Mouse (Mus musculus) neural tube, embryonic 11.5 days (tissue): ENCODE measurements around the gene Copg2. TPM values are rescaled to one million over a fixed set of nuclear protein-coding genes. Genes with fewer than 3 reads are reported as not detected.

ENCODE experiments used
- ATAC-seq: fragments of 200-750 bp; cut with Nextera tagmentation; 2 replicates; pipeline ENCODE4 v1.8.0; 2017; ENCODE audit warnings: moderate number of reproducible peaks, mild to moderate bottlenecking, moderate TSS enrichment, moderate library complexity; ENCODE audit not compliant: insufficient read depth, low FRiP score, low TSS enrichment
- DNase-seq: peaks from one replicate; pipeline ENCODE4 v3.0.0-alpha.2; 2015; ENCODE audit warnings: low spot score
- H3K27ac ChIP-seq: fragments of 300-500 bp; sonication (generic); 2 replicates; pipeline ENCODE4 v1.5.1; 2014; ENCODE audit warnings: low read depth, mild to moderate bottlenecking, low read length
- H3K27me3 ChIP-seq: fragments of 300-500 bp; sonication (generic); 2 replicates; pipeline ENCODE4 v1.6.1; 2014; ENCODE audit warnings: mild to moderate bottlenecking, low read length, mixed read lengths; ENCODE audit not compliant: control insufficient read depth, insufficient read depth
- H3K36me3 ChIP-seq: fragments of 300-500 bp; sonication (generic); 2 replicates; pipeline ENCODE4 v1.6.1; 2014; ENCODE audit warnings: mild to moderate bottlenecking, low read length, moderate library complexity, mixed read lengths; ENCODE audit not compliant: control insufficient read depth, insufficient read depth
- H3K4me1 ChIP-seq: fragments of 300-500 bp; sonication (generic); 2 replicates; pipeline ENCODE4 v1.6.1; 2014; ENCODE audit warnings: low read length, mixed read lengths; ENCODE audit not compliant: control insufficient read depth, insufficient read depth
- H3K4me2 ChIP-seq: fragments of 300-500 bp; sonication (generic); 2 replicates; pipeline ENCODE4 v1.6.1; 2014; ENCODE audit warnings: low read depth, mild to moderate bottlenecking, moderate library complexity
- H3K4me3 ChIP-seq: fragments of 300-500 bp; sonication (generic); 2 replicates; pipeline ENCODE4 v1.5.1; 2014; ENCODE audit warnings: low read depth, low read length
- H3K9ac ChIP-seq: fragments of 300-500 bp; sonication (generic); 2 replicates; pipeline ENCODE4 v1.6.1; 2014; ENCODE audit warnings: mild to moderate bottlenecking, low read length
- H3K9me3 ChIP-seq: fragments of 300-500 bp; sonication (generic); 2 replicates; pipeline ENCODE4 v1.6.1; 2016; ENCODE audit warnings: low read length; ENCODE audit not compliant: control insufficient read depth
- WGBS: fragments of 180-500 bp; shearing (Covaris S2); extraction: QIAGEN DNeasy Blood & Tissue Kit; methylation state at CpG from one replicate; pipeline ENCODE4 v1.1.7; 2014; 5-methylcytosine and 5-hydroxymethylcytosine counted together
- polyA plus RNA-seq: library from polyadenylated mRNA; unstranded; fragments of >200 nt; fragmentation: Nextera tagmentation; extraction: Ambion mirVana; gene quantifications from 2 replicates; pipeline ENCODE4 v1.2.1, GENCODE M21; 2014

Gene Copg2
- 38.2 and 43.6 TPM in 2 replicates for polyA plus RNA-seq

DNA sequence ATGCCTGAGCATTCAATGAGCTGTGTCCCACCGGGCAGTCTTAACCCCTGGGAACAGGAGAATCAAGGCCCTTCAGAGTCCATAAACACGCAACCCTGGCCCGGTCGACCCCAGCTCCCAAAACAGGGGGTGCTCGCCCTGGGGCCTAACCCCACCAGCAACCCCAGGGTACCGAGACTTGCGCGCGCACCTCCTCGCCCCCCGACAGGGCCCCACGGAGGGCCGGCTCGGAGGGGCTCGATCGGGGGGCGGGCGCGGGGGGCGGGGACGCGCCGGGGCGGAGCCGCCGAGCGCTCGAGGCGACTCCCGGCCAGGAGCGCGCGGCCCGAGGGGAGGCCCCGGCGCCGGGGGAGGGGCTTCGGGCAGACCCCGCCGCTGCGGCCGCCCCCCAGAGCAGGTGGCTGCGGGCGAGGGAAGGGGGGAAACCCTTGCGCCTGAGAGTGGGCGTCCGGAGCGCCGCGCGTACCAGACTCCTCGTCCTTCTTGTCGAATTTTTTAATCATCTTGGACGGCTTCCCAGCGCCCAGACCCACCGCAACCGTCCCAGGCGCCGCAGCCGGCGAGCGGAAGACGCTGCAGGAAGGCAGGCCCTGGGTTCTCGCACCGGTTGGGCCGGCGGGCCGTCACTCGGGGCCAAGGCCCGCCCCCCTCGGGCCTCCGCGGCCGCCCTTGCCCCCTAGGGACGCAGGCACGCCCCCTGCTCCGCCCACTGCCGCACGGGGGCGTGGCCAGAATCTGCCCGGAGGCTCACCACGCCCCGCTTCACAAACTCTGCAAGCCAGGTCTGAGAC lies at the start of gene Copg2:
Gene Copg2 (minus strand): TSS at position 600 of the 791 bp plus-strand sequence.
- Histone ChIP-seq H3K4me1 (no peaks in the 10 kb centered on the region), H3K36me3 (no peaks in the 10 kb centered on the region), H3K4me2 (peak within 1 kb of the TSS; percentile 55), H3K27ac (peak within 1 kb of the TSS; percentile 95), H3K9me3 (no peaks in the 10 kb centered on the region), H3K9ac (peak within 1 kb of the TSS; percentile 80), H3K27me3 (no peaks in the 10 kb centered on the region), H3K4me3 (peak within 1 kb of the TSS; percentile 71)
- whole genome bisulfite sequencing = under 1% methylated on average over 61 of the region's 83 CpGs
- ATAC-seq (peak; percentile 97), DNase-seq (peak; percentile 98)

DNA sequence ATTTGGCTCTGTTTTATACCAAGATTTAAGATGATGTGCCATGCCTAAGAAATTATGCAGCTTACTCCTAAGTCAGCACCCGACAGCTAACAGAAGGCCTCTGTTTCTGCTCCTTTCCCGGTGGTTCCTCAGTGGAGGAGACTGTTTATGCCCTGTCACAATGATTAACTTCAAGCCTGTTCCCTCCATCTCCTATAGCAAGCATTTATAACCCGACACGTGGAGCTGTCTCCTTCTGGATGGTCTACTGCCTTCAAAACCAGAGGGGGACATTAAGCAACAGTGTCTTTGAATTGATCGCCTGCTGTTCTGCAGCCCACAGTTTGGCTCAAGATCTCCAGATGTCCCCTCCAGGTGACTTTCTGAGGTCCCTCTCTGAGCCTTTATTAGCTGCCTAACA lies 42.7 kb upstream of the Copg2 start:
- Histone ChIP-seq H3K4me3 (no peak overlapping the region), H3K9ac (no peak overlapping the region), H3K36me3 (no peaks in the 10 kb centered on the region), H3K4me2 (no peak overlapping the region), H3K4me1 (no peaks in the 10 kb centered on the region), H3K9me3 (no peaks in the 10 kb centered on the region), H3K27ac (no peak overlapping the region), H3K27me3 (no peaks in the 10 kb centered on the region)
- DNase-seq (no peak), ATAC-seq (no peak)
- WGBS = 48% methylated on average over 5 of the region's 5 CpGs

DNA sequence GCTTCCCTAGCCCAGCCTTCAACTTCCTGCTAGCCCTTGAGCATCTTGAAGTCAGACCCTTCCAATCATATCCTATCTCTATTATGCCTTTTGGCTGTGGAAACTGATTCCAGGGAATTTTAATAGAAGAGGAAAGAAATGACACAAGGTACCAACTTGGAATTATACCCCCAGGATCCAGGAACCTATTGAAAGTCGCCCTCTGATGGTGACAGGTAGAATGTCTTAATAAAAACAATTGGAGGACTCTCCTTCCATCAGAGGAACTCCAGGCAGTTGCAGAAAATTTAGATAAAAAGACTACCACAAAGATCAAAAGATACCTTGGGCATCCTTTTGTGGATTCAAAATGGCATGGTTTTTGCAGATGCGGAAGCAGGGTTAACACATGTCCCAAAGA lies 26.2 kb upstream of the Copg2 start:
- H3K9me3 ChIP-seq = no peaks in the 10 kb centered on the region
- no peaks in the 10 kb centered on the region for H3K4me1 ChIP-seq
- H3K27ac ChIP-seq = no peak overlapping the region
- H3K27me3 ChIP-seq = no peaks in the 10 kb centered on the region
- H3K4me3 ChIP-seq = no peak overlapping the region
- 49% methylated on average over 2 of the region's 2 CpGs for WGBS
- H3K36me3 ChIP-seq = no peaks in the 10 kb centered on the region
- H3K4me2 ChIP-seq = no peak overlapping the region
- ATAC-seq (no peak), DNase-seq (no peak)
- H3K9ac ChIP-seq = no peak overlapping the region

DNA sequence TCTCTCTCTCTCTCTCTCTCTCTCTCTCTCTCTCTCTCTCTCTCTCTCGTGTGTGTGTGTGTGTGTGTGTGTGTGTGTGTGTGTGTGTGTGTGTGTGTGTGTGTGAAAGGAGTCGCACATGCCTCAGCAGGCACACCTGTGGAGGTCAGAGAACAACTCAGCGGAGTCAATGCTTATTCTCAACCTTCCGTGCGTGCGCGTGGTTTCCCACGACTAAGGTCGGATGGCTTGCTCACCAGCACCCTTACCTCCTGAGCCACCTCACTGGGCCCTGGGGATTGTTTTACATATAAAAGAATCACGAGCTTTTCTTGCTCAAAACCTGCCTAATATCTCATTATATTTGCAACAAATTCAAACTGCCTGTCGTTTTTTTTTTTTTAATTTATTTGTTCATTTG lies 25.2 kb upstream of the Copg2 start:
- no peak overlapping the region for H3K9ac ChIP-seq
- no peaks in the 10 kb centered on the region for H3K27me3 ChIP-seq
- ATAC-seq (no peak), DNase-seq (no peak)
- 77% methylated on average over 11 of the region's 11 CpGs for WGBS
- no peaks in the 10 kb centered on the region for H3K36me3 ChIP-seq
- no peak overlapping the region for H3K4me3 ChIP-seq
- H3K4me1 ChIP-seq = no peaks in the 10 kb centered on the region
- H3K4me2 ChIP-seq = no peak overlapping the region
- H3K27ac ChIP-seq = no peak overlapping the region
- H3K9me3 ChIP-seq = no peaks in the 10 kb centered on the region

DNA sequence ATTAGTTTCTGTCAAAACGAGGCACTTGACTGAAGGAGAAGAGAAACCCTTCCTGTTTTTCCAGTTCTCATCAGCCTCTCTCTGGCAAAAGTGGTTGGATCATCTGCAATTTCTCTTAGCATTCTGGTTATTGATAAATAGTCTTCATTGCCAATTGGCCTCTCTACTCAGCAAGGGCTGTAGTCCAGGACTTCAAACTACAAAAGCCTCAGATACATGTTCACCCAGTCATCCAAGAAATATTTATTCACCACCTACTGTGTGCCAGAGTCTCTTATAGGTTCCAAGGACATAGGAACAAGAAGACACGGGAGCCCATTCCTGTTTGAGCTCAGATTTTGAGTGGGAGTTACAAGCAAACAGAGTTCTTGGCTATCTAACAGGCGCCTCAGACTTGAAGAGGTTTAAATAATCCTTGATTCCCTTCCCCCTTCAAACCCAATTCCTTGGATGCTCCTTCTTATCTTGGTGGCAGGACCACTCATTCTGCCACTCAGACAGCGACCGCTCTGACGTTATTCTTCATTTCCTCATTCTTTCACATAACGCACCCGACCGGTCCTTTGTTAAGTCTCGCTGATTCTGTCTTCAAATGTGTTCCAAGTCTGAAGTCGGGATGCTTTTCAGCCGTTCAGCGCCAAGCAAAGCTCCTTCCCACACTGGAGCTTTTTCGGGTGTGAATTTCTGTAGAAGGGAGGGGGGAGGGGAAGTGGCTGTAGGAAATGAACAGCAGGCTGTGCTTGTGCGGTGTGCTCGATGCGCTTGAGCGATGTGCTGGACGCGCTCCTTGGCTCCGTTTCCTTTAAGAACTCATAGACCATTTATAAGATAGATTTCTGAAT lies 24.5 kb upstream of the Copg2 start:
- Histone ChIP-seq H3K27ac (no peak overlapping the region), H3K27me3 (no peaks in the 10 kb centered on the region), H3K4me1 (no peaks in the 10 kb centered on the region), H3K4me3 (no peak overlapping the region), H3K36me3 (no peaks in the 10 kb centered on the region), H3K4me2 (no peak overlapping the region), H3K9me3 (no peaks in the 10 kb centered on the region), H3K9ac (no peak overlapping the region)
- DNase-seq (peak; percentile 28), ATAC-seq (no peak)
- whole genome bisulfite sequencing = 71% methylated on average over 21 of the region's 21 CpGs

DNA sequence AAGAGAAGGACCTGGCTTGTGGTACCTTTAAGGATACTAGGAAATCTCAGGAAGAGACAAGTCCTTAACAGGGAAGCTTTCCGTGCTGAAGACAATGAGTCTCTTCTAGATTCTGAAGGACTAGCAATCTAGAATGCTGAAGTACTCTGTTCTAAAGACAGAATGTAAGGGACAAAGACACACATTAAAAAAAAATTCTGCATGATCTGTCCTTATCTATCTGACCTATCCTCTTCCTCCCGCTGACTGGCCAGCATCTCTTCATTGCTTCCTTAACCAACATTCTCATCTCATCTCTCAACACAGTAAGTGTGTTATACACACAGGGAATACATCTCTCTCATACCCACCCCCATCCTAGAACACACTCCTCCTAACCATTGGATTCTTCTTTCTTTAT lies 18.9 kb upstream of the Copg2 start, which contains the start of gene Tsga13:
Gene Tsga13 (minus strand): TSS at position 101 of the 400 bp plus-strand sequence.
- Histone ChIP-seq H3K27ac (no peak within 1 kb of the TSS), H3K27me3 (no peaks in the 10 kb centered on the region), H3K9ac (no peak within 1 kb of the TSS), H3K4me3 (no peak within 1 kb of the TSS), H3K9me3 (no peaks in the 10 kb centered on the region), H3K4me2 (no peak within 1 kb of the TSS), H3K36me3 (no peaks in the 10 kb centered on the region), H3K4me1 (no peaks in the 10 kb centered on the region)
- no peak for ATAC-seq
- WGBS = 87% methylated on average over 2 of the region's 2 CpGs
- DNase-seq = no peak

DNA sequence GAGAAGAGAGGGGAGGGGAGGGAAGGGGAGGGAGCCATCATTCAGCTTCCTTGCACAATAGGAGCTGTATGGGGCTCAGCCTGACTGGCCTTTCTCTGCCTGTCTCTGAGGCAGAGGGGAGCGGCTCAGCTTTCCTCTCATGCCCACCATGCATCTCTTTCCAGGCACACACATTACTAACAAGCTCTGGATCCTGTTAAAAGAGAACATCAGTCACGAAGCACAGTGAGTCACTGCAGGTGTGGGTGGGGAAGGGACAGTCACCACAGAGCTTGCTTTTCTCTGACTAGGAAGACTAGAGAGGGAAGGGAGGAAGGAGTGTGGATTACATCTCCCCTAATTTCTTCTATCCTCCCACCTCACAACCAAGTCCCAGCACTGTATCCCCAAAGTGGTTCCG lies 11.4 kb upstream of the Copg2 start:
- ATAC-seq (no peak), DNase-seq (no peak)
- 48% methylated on average over 3 of the region's 3 CpGs for WGBS
- Histone ChIP-seq H3K9ac (no peak overlapping the region), H3K9me3 (no peaks in the 10 kb centered on the region), H3K36me3 (no peaks in the 10 kb centered on the region), H3K4me2 (no peak overlapping the region), H3K27me3 (no peaks in the 10 kb centered on the region), H3K27ac (no peak overlapping the region), H3K4me3 (no peak overlapping the region), H3K4me1 (no peaks in the 10 kb centered on the region)

DNA sequence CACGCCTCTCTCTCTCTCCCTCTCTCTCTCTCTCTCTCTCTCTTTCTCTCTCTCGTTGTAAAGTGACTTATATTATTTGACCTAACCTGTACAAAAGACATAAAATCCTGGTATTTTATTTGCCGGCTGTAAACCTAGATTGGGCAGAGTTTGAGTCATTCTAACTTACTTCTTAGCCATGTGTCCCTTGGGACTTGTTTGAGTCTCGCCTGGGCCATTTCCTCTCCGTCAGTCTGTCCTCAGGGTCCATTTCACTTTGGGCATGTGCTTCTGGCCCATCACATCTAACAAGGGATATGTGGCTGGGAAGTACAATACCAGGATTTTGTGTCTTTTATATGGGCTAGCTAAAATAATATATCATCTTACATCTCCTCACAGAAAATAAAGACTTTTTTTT lies 8.3 kb upstream of the Copg2 start:
- WGBS = 67% methylated on average over 5 of the region's 5 CpGs
- ATAC-seq = no peak

More for the DNA sequence above, 8.3 kb upstream of the Copg2 start:
- Histone ChIP-seq H3K9me3 (no peaks in the 10 kb centered on the region), H3K9ac (no peak overlapping the region), H3K27me3 (no peaks in the 10 kb centered on the region), H3K36me3 (no peaks in the 10 kb centered on the region), H3K4me3 (no peak overlapping the region), H3K4me2 (no peak overlapping the region), H3K4me1 (no peaks in the 10 kb centered on the region), H3K27ac (no peak overlapping the region)
- DNase-seq = no peak
